Mouse (Mus musculus): ENCODE data around the gene Crtam. TPM values are rescaled to one million over a fixed set of nuclear protein-coding genes. Genes with fewer than 3 reads are reported as not detected.
A peak's percentile ranks its signal among the peaks of the same experiment; 100 is the strongest.

Crtam gene
- polyA plus RNA-seq, 1 experiment from 2014 or later = not detected

DNA sequence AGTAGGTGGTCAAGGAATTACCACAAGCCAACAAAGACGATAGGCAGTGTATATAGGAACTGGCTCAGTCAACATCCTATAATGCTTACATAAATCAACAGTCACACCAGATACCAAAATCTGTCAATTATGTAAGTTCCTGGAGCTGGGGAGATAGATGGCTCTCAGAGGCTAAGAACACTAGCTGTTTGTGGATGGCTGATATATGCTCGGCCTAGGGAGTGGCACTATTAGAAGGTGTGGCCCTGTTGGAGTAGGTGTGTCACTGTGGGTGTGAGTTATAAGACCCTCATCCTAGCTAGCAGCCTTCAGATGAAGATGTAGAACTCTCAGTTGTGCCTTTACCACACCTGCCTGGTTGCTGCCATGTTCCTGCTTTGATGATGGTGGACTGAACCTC, 43.2 kb upstream of the Crtam start:
- Histone ChIP-seq H3K36me3 (ENCODE audit: control insufficient read depth, insufficient read depth, low read length) (no peaks in the 10 kb centered on the region), H3K4me3 (ENCODE audit: low read depth, low read length) (no peak overlapping the region), H3K4me2 (ENCODE audit: low read depth, low read length, severe bottlenecking) (no peak overlapping the region), H3K4me1 (replicated peaks; ENCODE audit: control insufficient read depth, insufficient read depth, low read length) (no peaks in the 10 kb centered on the region; the same call in 1 of the 2 replicates), H3K27me3 (ENCODE audit: control insufficient read depth, insufficient read depth, low read length) (no peaks in the 10 kb centered on the region), H3K9ac (ENCODE audit: low read length) (no peak overlapping the region), H3K9me3 (ENCODE audit: control insufficient read depth, low read length) (no peaks in the 10 kb centered on the region), H3K27ac (ENCODE audit: low read depth, low read length) (no peak overlapping the region)
- ATAC-seq (replicated peaks; ENCODE audit: low FRiP score) (no peak), DNase-seq (ENCODE audit: low spot score) (no peak)
- 92% methylated on average over 2 of the region's 2 CpGs for WGBS

DNA sequence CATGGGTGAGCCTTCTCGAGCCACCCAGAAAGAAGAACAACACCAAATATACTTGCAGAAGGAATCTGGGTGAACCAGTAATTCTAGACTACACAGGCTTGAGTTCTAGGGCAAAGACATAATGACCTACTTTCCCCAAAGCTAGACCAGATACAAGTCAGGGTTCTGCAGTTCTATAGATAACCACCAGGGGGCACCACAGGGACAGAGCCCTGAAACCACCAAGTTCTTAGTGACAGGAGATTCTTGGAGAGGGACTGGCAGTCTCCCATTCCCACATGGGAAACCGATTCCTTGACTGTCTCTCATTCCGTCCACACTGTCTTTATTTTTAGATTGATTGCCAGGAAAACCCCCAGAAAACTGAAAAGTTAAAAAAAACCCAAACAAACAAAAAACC, 40.2 kb upstream of the Crtam start:
- no peak overlapping the region for H3K9ac ChIP-seq (ENCODE audit: low read length)
- H3K27ac ChIP-seq (ENCODE audit: low read depth, low read length) = no peak overlapping the region
- no peaks in the 10 kb centered on the region for H3K4me1 ChIP-seq (replicated peaks; ENCODE audit: control insufficient read depth, insufficient read depth, low read length)
- no peaks in the 10 kb centered on the region for H3K36me3 ChIP-seq (ENCODE audit: control insufficient read depth, insufficient read depth, low read length)
- WGBS = 15% methylated on average over 3 of the region's 3 CpGs
- H3K27me3 ChIP-seq (ENCODE audit: control insufficient read depth, insufficient read depth, low read length) = no peaks in the 10 kb centered on the region
- DNase-seq (ENCODE audit: low spot score) (peak; percentile 86), ATAC-seq (replicated peaks; ENCODE audit: low FRiP score) (0 out of 2 replicates have a peak, but pooled peaks have one; percentile 44)
- H3K9me3 ChIP-seq (ENCODE audit: control insufficient read depth, low read length) = no peaks in the 10 kb centered on the region
- H3K4me2 ChIP-seq (ENCODE audit: low read depth, low read length, severe bottlenecking) = no peak overlapping the region
- H3K4me3 ChIP-seq (ENCODE audit: low read depth, low read length) = no peak overlapping the region

GRCm38 (mm10) chr9:41043641-41044040, 39.2 kb upstream of the Crtam start:
- ATAC-seq (replicated peaks; ENCODE audit: low FRiP score) = no peak
- no peaks in the 10 kb centered on the region for H3K4me1 ChIP-seq (replicated peaks; ENCODE audit: control insufficient read depth, insufficient read depth, low read length)
- H3K27ac ChIP-seq (ENCODE audit: low read depth, low read length) = no peak overlapping the region
- H3K9ac ChIP-seq (ENCODE audit: low read length) = no peak overlapping the region
- WGBS = 87% methylated on average over 5 of the region's 5 CpGs
- H3K4me3 ChIP-seq (ENCODE audit: low read depth, low read length) = no peak overlapping the region
- DNase-seq (ENCODE audit: low spot score) = no peak
- H3K27me3 ChIP-seq (ENCODE audit: control insufficient read depth, insufficient read depth, low read length) = no peaks in the 10 kb centered on the region
- H3K4me2 ChIP-seq (ENCODE audit: low read depth, low read length, severe bottlenecking) = no peak overlapping the region
- no peaks in the 10 kb centered on the region for H3K9me3 ChIP-seq (ENCODE audit: control insufficient read depth, low read length)
- H3K36me3 ChIP-seq (ENCODE audit: control insufficient read depth, insufficient read depth, low read length) = no peaks in the 10 kb centered on the region

DNA sequence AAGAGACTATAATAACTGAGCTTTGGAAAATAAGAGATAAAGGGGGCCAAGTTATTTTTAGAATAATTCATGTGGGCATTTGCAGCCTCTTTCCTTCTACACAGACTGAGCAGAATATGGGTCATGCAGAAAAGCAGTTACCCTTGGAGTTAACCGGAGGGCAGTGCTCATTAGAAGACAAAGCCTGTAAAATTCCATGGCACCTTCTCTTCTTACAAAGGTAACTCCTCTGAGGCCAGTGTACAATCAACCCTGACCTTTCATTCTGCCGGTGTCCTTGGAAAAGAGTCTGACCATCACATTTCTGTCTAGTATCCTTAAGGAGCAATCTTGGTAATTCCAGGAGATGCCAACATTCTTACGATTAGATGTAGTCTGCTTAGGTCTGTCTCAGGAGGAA, 37.0 kb upstream of the Crtam start:
- DNase-seq (ENCODE audit: low spot score) (no peak), ATAC-seq (replicated peaks; ENCODE audit: low FRiP score) (no peak)
- Histone ChIP-seq H3K4me1 (replicated peaks; ENCODE audit: control insufficient read depth, insufficient read depth, low read length) (no peaks in the 10 kb centered on the region), H3K9ac (ENCODE audit: low read length) (no peak overlapping the region), H3K4me2 (ENCODE audit: low read depth, low read length, severe bottlenecking) (no peak overlapping the region), H3K9me3 (ENCODE audit: control insufficient read depth, low read length) (no peaks in the 10 kb centered on the region), H3K27ac (ENCODE audit: low read depth, low read length) (no peak overlapping the region), H3K36me3 (ENCODE audit: control insufficient read depth, insufficient read depth, low read length) (no peaks in the 10 kb centered on the region), H3K4me3 (ENCODE audit: low read depth, low read length) (no peak overlapping the region), H3K27me3 (ENCODE audit: control insufficient read depth, insufficient read depth, low read length) (no peaks in the 10 kb centered on the region)
- 93% methylated on average over 3 of the region's 3 CpGs for WGBS

GRCm38 (mm10) chr9:41038150-41038664, 33.8 kb upstream of the Crtam start:
- no peak overlapping the region for H3K4me3 ChIP-seq (ENCODE audit: low read depth, low read length)
- H3K4me2 ChIP-seq (ENCODE audit: low read depth, low read length, severe bottlenecking) = no peak overlapping the region
- ATAC-seq (replicated peaks; ENCODE audit: low FRiP score) (no peak), DNase-seq (ENCODE audit: low spot score) (no peak)
- no peaks in the 10 kb centered on the region for H3K9me3 ChIP-seq (ENCODE audit: control insufficient read depth, low read length)
- no peak overlapping the region for H3K27ac ChIP-seq (ENCODE audit: low read depth, low read length)
- no peaks in the 10 kb centered on the region for H3K36me3 ChIP-seq (ENCODE audit: control insufficient read depth, insufficient read depth, low read length)
- H3K27me3 ChIP-seq (ENCODE audit: control insufficient read depth, insufficient read depth, low read length) = no peaks in the 10 kb centered on the region
- no peaks in the 10 kb centered on the region for H3K4me1 ChIP-seq (replicated peaks; ENCODE audit: control insufficient read depth, insufficient read depth, low read length)
- H3K9ac ChIP-seq (ENCODE audit: low read length) = no peak overlapping the region
- 63% methylated on average over 9 of the region's 9 CpGs for WGBS

DNA sequence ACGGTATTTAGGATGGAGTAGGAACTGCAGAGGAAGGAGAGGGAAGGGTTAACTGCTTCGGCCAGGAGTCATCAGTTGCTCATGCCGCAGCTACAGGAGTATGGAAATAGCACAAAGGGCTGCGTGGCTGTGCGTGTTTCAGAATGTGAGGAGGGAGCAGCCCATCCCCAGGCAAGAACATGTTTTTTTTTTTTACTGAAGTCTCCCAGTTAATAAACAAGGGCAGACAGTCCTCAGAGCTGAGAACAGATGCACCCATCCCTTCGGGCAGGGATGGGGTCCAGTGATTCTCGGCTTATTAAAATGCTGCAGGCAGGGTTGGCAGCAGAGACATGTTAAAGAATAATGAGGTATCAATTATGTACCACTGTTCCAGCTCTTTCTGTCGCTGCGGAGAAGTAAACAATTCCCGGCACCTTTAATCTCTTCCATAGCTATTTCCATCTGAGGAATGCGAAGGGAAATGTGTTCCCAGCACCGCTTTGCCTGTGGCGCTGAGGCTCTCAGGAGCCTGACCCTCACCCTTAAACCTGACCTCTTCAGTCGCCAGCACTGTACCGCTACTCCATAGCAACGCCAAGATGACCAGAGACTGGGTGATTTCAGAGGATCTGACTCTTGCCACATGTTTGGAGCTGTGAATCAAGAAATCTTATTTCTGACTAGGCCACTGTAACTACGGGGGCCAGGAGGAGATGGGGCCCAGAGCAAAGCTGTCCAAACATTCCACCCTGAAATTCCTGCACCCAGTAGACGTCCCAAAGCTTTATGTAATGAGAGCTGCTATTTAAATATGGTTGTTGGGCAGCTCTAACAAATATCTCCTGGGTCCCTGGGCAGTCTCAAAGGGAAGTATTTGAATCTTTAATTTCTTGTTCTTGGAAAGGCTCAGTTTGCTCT, 27.4 kb upstream of the Crtam start:
- 57% methylated on average over 18 of the region's 18 CpGs for WGBS
- ATAC-seq (replicated peaks; ENCODE audit: low FRiP score) (no peak), DNase-seq (ENCODE audit: low spot score) (no peak)
- no peak overlapping the region for H3K4me3 ChIP-seq (ENCODE audit: low read depth, low read length)
- no peak overlapping the region for H3K27ac ChIP-seq (ENCODE audit: low read depth, low read length)
- no peaks in the 10 kb centered on the region for H3K9me3 ChIP-seq (ENCODE audit: control insufficient read depth, low read length)
- no peak overlapping the region for H3K9ac ChIP-seq (ENCODE audit: low read length)
- H3K4me1 ChIP-seq (replicated peaks; ENCODE audit: control insufficient read depth, insufficient read depth, low read length) = no peaks in the 10 kb centered on the region
- H3K36me3 ChIP-seq (ENCODE audit: control insufficient read depth, insufficient read depth, low read length) = no peaks in the 10 kb centered on the region
- no peaks in the 10 kb centered on the region for H3K27me3 ChIP-seq (ENCODE audit: control insufficient read depth, insufficient read depth, low read length)
- no peak overlapping the region for H3K4me2 ChIP-seq (ENCODE audit: low read depth, low read length, severe bottlenecking)

- Histone ChIP-seq H3K36me3 (ENCODE audit: control insufficient read depth, insufficient read depth, low read length) (no peaks in the 10 kb centered on the region), H3K4me2 (ENCODE audit: low read depth, low read length, severe bottlenecking) (no peak overlapping the region), H3K4me1 (replicated peaks; ENCODE audit: control insufficient read depth, insufficient read depth, low read length) (no peaks in the 10 kb centered on the region), H3K27ac (ENCODE audit: low read depth, low read length) (no peak overlapping the region), H3K4me3 (ENCODE audit: low read depth, low read length) (no peak overlapping the region), H3K9me3 (ENCODE audit: control insufficient read depth, low read length) (no peaks in the 10 kb centered on the region), H3K9ac (ENCODE audit: low read length) (no peak overlapping the region), H3K27me3 (ENCODE audit: control insufficient read depth, insufficient read depth, low read length) (no peaks in the 10 kb centered on the region)
- DNase-seq (ENCODE audit: low spot score) (no peak), ATAC-seq (replicated peaks; ENCODE audit: low FRiP score) (no peak)
- 78% methylated on average over 6 of the region's 6 CpGs for WGBS
Observed at GRCm38 (mm10) chr9:41029827-41030226, 25.4 kb upstream of the Crtam start.

- peak; percentile 76 for DNase-seq (ENCODE audit: low spot score)
- no peak overlapping the region for H3K9ac ChIP-seq (ENCODE audit: low read length)
- H3K4me1 ChIP-seq (replicated peaks; ENCODE audit: control insufficient read depth, insufficient read depth, low read length) = no peaks in the 10 kb centered on the region
- ATAC-seq (replicated peaks; ENCODE audit: low FRiP score) = no peak
- no peaks in the 10 kb centered on the region for H3K27me3 ChIP-seq (ENCODE audit: control insufficient read depth, insufficient read depth, low read length)
- H3K9me3 ChIP-seq (ENCODE audit: control insufficient read depth, low read length) = no peaks in the 10 kb centered on the region
- WGBS = 39% methylated on average over 5 of the region's 5 CpGs
- no peaks in the 10 kb centered on the region for H3K36me3 ChIP-seq (ENCODE audit: control insufficient read depth, insufficient read depth, low read length)
- no peak overlapping the region for H3K4me3 ChIP-seq (ENCODE audit: low read depth, low read length)
- no peak overlapping the region for H3K27ac ChIP-seq (ENCODE audit: low read depth, low read length)
- H3K4me2 ChIP-seq (ENCODE audit: low read depth, low read length, severe bottlenecking) = no peak overlapping the region
Observed at GRCm38 (mm10) chr9:41028470-41028869, 24.0 kb upstream of the Crtam start.

GRCm38 (mm10) chr9:41021690-41022089, 17.3 kb upstream of the Crtam start:
- DNase-seq (ENCODE audit: low spot score) = no peak
- Histone ChIP-seq H3K4me3 (ENCODE audit: low read depth, low read length) (no peak overlapping the region), H3K27me3 (ENCODE audit: control insufficient read depth, insufficient read depth, low read length) (no peaks in the 10 kb centered on the region), H3K36me3 (ENCODE audit: control insufficient read depth, insufficient read depth, low read length) (no peaks in the 10 kb centered on the region), H3K9ac (ENCODE audit: low read length) (no peak overlapping the region), H3K27ac (ENCODE audit: low read depth, low read length) (no peak overlapping the region), H3K4me1 (replicated peaks; ENCODE audit: control insufficient read depth, insufficient read depth, low read length) (no peaks in the 10 kb centered on the region), H3K4me2 (ENCODE audit: low read depth, low read length, severe bottlenecking) (no peak overlapping the region), H3K9me3 (ENCODE audit: control insufficient read depth, low read length) (no peaks in the 10 kb centered on the region)
- no peak for ATAC-seq (replicated peaks; ENCODE audit: low FRiP score)
- 66% methylated on average over 3 of the region's 3 CpGs for WGBS
